Mouse (Mus musculus) E14TG2a.4 (cell line): ENCODE measurements around the gene Oscp1.

Experiments
- CTCF ChIP-seq: conservative IDR thresholded peaks from 2 replicates; pipeline ENCODE4 v1.5.1; 2014; ENCODE audit warnings: low read length
- POU5F1 ChIP-seq: IDR thresholded peaks from 2 replicates; pipeline ENCODE4 v1.6.1; 2014; ENCODE audit warnings: low read length, borderline replicate concordance

DNA sequence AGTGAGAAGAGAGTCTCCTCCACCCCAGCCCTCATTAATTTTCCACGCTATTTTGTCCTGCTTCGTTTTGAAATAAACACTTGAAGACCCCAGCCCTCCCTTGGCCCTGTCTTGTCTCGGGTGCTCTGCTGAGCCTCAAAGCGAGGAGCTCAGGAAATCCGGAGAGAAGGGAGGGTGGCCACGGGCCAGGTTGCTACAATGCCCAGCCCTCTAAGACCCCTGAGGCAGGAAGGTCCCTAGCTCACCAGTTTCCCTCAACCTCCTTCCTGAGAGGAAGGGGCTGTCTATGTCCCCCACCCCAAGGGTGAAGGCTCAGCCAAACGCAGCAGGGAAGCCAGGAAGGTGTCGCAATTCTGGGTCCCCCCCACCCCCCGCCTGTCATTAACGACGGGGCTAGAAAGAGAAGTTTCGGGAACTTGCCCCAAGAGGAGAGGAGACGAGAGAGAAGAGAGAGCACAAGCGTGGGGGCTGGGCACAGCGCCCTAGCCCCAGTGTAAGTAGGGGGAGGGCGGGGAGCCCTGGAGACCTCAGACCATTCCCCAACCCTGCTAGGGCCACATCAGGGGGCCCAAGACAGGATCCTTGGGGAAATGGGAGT lies 34.0 kb upstream of the Oscp1 start, which contains the start of gene Csf3r:
- no peak for TF ChIP-seq CTCF
- TF ChIP-seq POU5F1, result no peak
